Comparison of ENCODE assay signal across 9 mouse cellular contexts in the genomic region with DNA sequence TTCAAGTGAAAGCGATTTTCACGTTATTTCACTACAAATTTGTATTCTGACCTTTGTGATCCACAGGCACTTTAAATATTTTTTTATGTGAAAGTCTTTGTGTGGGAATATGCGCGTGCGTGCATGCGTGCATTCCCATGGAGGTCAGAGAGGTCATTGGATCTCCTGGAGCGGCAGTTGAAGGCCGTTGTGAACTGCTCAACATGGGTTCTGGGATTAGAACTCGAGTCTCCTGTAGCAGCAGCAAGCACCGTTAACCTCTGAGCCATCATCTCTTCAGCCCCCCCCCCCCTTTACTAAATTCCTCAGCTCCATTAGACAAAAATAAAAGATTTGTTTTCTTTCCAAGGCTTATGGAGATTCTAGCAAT. TPM values are rescaled to one million over a fixed set of nuclear protein-coding genes. Genes with fewer than 3 reads are reported as not detected.
DNase-seq lines count a peak whose midpoint lies in the region; ATAC-seq and TF ChIP-seq lines count a peak whose summit lies in the region.
"Had no signal": no experiment of that assay in that cellular context is flagged by ENCODE, and none has a peak within 500 bp of the region (broad histone marks: within the 10 kb centered on the region; RNA-seq: fewer than 3 reads in every experiment).

No protein-coding gene starts in this region.

- H3K27ac ChIP-seq in kidney, postnatal 0 days: no peak overlapping the region
- H3K27ac ChIP-seq in embryonic facial prominence, embryonic 13.5 days: no peak overlapping the region
- H3K27ac ChIP-seq in hindbrain, postnatal 0 days: no peak overlapping the region
- no peak overlapping the region for H3K27ac ChIP-seq in midbrain, embryonic 15.5 days

- no peaks in the 10 kb centered on the region for H3K27me3 ChIP-seq in kidney, postnatal 0 days (ENCODE audit: insufficient read depth, low read length)
- no peaks in the 10 kb centered on the region for H3K27me3 ChIP-seq in embryonic facial prominence, embryonic 13.5 days
- no peaks in the 10 kb centered on the region for H3K27me3 ChIP-seq in hindbrain, postnatal 0 days (ENCODE audit: insufficient read depth, low read length)
- no peaks in the 10 kb centered on the region for H3K27me3 ChIP-seq in midbrain, embryonic 15.5 days (replicated peaks)

- peak overlapping the region; percentile 68 for H3K4me2 ChIP-seq in kidney, postnatal 0 days (ENCODE audit: low read length)
- peak overlapping the region; percentile 55 for H3K4me2 ChIP-seq in embryonic facial prominence, embryonic 13.5 days
- peak overlapping the region; percentile 44 for H3K4me2 ChIP-seq in hindbrain, postnatal 0 days (ENCODE audit: low read depth, low read length)
- H3K4me2 ChIP-seq in midbrain, embryonic 15.5 days: peak overlapping the region; percentile 71

- no peak for DNase-seq in kidney, postnatal 0 days (ENCODE audit: low spot score)
- no peak for DNase-seq in kidney, postnatal 36 days
- DNase-seq in hindbrain, postnatal 0 days (ENCODE audit: low spot score): no peak
- DNase-seq in retina, postnatal 1 day: no peak
- DNase-seq in gastrocnemius, adult 8-10 months (ENCODE audit: low spot score in 2 of 2): no peak
- DNase-seq in kidney, postnatal 14 days: no peak

- no peak for TF ChIP-seq CTCF in kidney, postnatal 0 days (IDR thresholded peaks at IDR 0.05; ENCODE audit: low read depth)
- no peak for TF ChIP-seq CTCF in hindbrain, postnatal 0 days (IDR thresholded peaks at IDR 0.05; ENCODE audit: low read depth)

- H3K36me3 ChIP-seq in kidney, postnatal 0 days (ENCODE audit: insufficient read depth, low read length): no peaks in the 10 kb centered on the region
- H3K36me3 ChIP-seq in embryonic facial prominence, embryonic 13.5 days: no peaks in the 10 kb centered on the region
- no peaks in the 10 kb centered on the region for H3K36me3 ChIP-seq in hindbrain, postnatal 0 days (ENCODE audit: insufficient read depth, low read length)
- H3K36me3 ChIP-seq in midbrain, embryonic 15.5 days (replicated peaks): no peaks in the 10 kb centered on the region

- H3K9ac ChIP-seq in kidney, postnatal 0 days (ENCODE audit: low read depth, low read length): no peak overlapping the region
- H3K9ac ChIP-seq in embryonic facial prominence, embryonic 13.5 days: no peak overlapping the region
- H3K9ac ChIP-seq in hindbrain, postnatal 0 days (replicated peaks; ENCODE audit: low read length): no peak overlapping the region
- H3K9ac ChIP-seq in midbrain, embryonic 15.5 days: no peak overlapping the region

- H3K4me1 ChIP-seq in kidney, postnatal 0 days (replicated peaks; ENCODE audit: insufficient read depth, low read length): no peaks in the 10 kb centered on the region
- H3K4me1 ChIP-seq in embryonic facial prominence, embryonic 13.5 days: no peaks in the 10 kb centered on the region
- H3K4me1 ChIP-seq in hindbrain, postnatal 0 days (ENCODE audit: insufficient read depth, low read length): no peaks in the 10 kb centered on the region
- H3K4me1 ChIP-seq in midbrain, embryonic 15.5 days: no peaks in the 10 kb centered on the region

- no peak for ATAC-seq in kidney, postnatal 0 days (replicated peaks; ENCODE audit: low FRiP score, low read depth)
- no peak for ATAC-seq in embryonic facial prominence, embryonic 13.5 days (ENCODE audit: insufficient number of reproducible peaks, insufficient read depth, low FRiP score, low TSS enrichment, low read depth)
- ATAC-seq in hindbrain, postnatal 0 days: 0 out of 2 replicates have a peak, but pooled peaks have one; percentile 21
- peak; percentile 35; the same call in 1 of the 2 replicates for ATAC-seq in midbrain, embryonic 15.5 days (replicated peaks)

- no peaks in the 10 kb centered on the region for H3K9me3 ChIP-seq in kidney, postnatal 0 days (replicated peaks; ENCODE audit: low read length)
- H3K9me3 ChIP-seq in embryonic facial prominence, embryonic 13.5 days: no peaks in the 10 kb centered on the region
- H3K9me3 ChIP-seq in hindbrain, postnatal 0 days (ENCODE audit: low read length): no peaks in the 10 kb centered on the region
- H3K9me3 ChIP-seq in midbrain, embryonic 15.5 days: no peaks in the 10 kb centered on the region

- 35% methylated on average over 10 of the region's 10 CpGs for WGBS in kidney, postnatal 0 days
- 25% methylated on average over 10 of the region's 10 CpGs for WGBS in embryonic facial prominence, embryonic 13.5 days
- WGBS in hindbrain, postnatal 0 days: 36% methylated on average over 10 of the region's 10 CpGs
- 22% methylated on average over 10 of the region's 10 CpGs for WGBS in midbrain, embryonic 15.5 days

- peak overlapping the region; percentile 15; the same call in 1 of the 2 replicates for H3K4me3 ChIP-seq in kidney, postnatal 0 days (replicated peaks; ENCODE audit: low read depth, low read length)
- H3K4me3 ChIP-seq in embryonic facial prominence, embryonic 13.5 days: peak overlapping the region; percentile 61
- peak overlapping the region; percentile 55 for H3K4me3 ChIP-seq in hindbrain, postnatal 0 days (ENCODE audit: low read length)
- H3K4me3 ChIP-seq in midbrain, embryonic 15.5 days: peak overlapping the region; percentile 63

RNA-seq across cellular contexts. Expression of gene Fam122b, which starts 0.4 kb away (rescaled TPM):
- polyA plus RNA-seq in kidney, postnatal 0 days (2015; fragmentation: Nextera tagmentation; extraction: Ambion mirVana): 5.3 TPM in 2 replicates
- polyA plus RNA-seq in embryonic facial prominence, embryonic 13.5 days (2015; fragmentation: Nextera tagmentation; extraction: Ambion mirVana): 9.1 and 11.0 TPM in 2 replicates
- 1.8 and 3.1 TPM in 2 replicates for total RNA-seq in hindbrain, postnatal 0 days (2014; rRNA removed)
- polyA plus RNA-seq in hindbrain, postnatal 0 days (2015; fragmentation: Nextera tagmentation; extraction: Ambion mirVana): 2.6 and 3.0 TPM in 2 replicates
- polyA plus RNA-seq in midbrain, embryonic 15.5 days (2015; fragmentation: Nextera tagmentation; extraction: Ambion mirVana): 3.1 and 3.3 TPM in 2 replicates
- 1 to 10 TPM; 1.2 to 2.2 (median 1.7) TPM for total RNA-seq in gastrocnemius, adult 8-10 months (2022)

RNA-seq across cellular contexts. Expression of gene Fam122c, which starts 3.2 kb away (rescaled TPM):
- polyA plus RNA-seq in kidney, postnatal 0 days (2015; fragmentation: Nextera tagmentation; extraction: Ambion mirVana): not detected in 2 replicates
- polyA plus RNA-seq in embryonic facial prominence, embryonic 13.5 days (2015; fragmentation: Nextera tagmentation; extraction: Ambion mirVana): not detected in 2 replicates
- not detected in 2 replicates for total RNA-seq in hindbrain, postnatal 0 days (2014; rRNA removed)
- polyA plus RNA-seq in hindbrain, postnatal 0 days (2015; fragmentation: Nextera tagmentation; extraction: Ambion mirVana): not detected in 2 replicates
- not detected in 2 replicates for polyA plus RNA-seq in midbrain, embryonic 15.5 days (2015; fragmentation: Nextera tagmentation; extraction: Ambion mirVana)
- not detected for total RNA-seq in gastrocnemius, adult 8-10 months (2022)
- total RNA-seq: hematopoietic stem cell, adult 5-6 weeks had no signal

RNA-seq across cellular contexts. Expression of gene Plac1, which starts 30.1 kb away (rescaled TPM):
- 2.2 and 2.9 TPM in 2 replicates for polyA plus RNA-seq in kidney, postnatal 0 days (2015; fragmentation: Nextera tagmentation; extraction: Ambion mirVana)
- 6.4 and 7.5 TPM in 2 replicates for polyA plus RNA-seq in embryonic facial prominence, embryonic 13.5 days (2015; fragmentation: Nextera tagmentation; extraction: Ambion mirVana)
- total RNA-seq in hindbrain, postnatal 0 days (2014; rRNA removed): not detected in 2 replicates
- polyA plus RNA-seq in hindbrain, postnatal 0 days (2015; fragmentation: Nextera tagmentation; extraction: Ambion mirVana): 0.45 TPM in 1 of 2 replicates, not detected in the other
- polyA plus RNA-seq in midbrain, embryonic 15.5 days (2015; fragmentation: Nextera tagmentation; extraction: Ambion mirVana): 0.19 and 0.44 TPM in 2 replicates
- total RNA-seq in gastrocnemius, adult 8-10 months (2022): not detected
- total RNA-seq: hematopoietic stem cell, adult 5-6 weeks had no signal

Comparison
In these comparisons a context has a peak if more than half of its experiments do, and no peak if none do; other contexts are left out.
1. ATAC-seq: peak in hindbrain, postnatal 0 days (single experiment) and midbrain, embryonic 15.5 days (single experiment); none in kidney, postnatal 0 days (single experiment) and embryonic facial prominence, embryonic 13.5 days (single experiment).
2. Peak in every context shown above with its lines, with median percentiles within 50 percentile points of each other: H3K4me2 ChIP-seq and H3K4me3 ChIP-seq.